Comparison of ENCODE assay signal across 7 mouse cellular contexts in the genomic region with DNA sequence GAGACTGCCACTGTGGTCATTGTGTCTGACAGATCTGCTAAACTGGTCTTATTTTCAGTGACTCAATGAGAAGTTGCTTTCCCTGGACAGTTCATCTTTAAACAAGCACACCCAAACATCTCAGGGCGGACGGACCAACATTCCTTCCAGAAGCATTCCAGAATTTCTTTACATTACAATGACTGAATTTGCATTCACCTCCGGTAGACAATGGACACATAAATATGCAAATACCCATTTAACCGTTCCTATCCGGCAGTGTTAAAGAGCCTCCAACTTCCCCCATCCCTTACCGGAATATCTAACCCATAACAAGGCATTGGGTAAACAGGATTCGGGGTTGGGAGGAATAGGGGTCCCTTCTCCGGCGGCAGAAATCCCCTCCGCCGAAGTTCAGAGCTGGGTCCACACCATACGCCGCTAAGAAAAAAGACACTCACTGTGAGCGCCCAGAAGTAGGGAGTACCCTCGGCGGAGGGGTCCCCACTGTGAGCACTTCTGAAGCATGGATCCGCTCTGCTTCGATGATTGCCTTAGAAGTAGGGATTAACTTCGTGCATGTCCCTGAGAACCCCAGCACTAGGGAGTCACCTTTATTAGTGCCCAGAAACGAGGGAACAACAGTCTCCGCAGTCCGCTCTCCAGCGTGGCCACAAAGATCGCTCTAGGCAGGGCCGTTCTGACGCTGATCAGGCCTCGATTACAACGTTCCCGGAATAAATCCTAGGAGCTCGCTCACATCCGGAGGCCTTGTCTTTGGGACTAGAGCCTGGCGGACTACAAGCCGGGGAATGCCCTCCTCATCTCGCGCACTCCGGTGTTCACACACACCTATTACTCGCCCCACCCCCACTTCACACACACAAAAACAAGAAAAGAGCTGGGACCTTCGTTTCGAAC. TPM values are rescaled to one million over a fixed set of nuclear protein-coding genes. Genes with fewer than 3 reads are reported as not detected.
DNase-seq lines count a peak whose midpoint lies in the region; ATAC-seq and TF ChIP-seq lines count a peak whose summit lies in the region.

No protein-coding gene starts in this region.

- peak overlapping the region; percentile 87 for H3K4me3 ChIP-seq in spleen, adult 2 months (ENCODE audit: extremely low read depth, insufficient read depth, insufficient read length)
- peak overlapping the region; percentile 86 for H3K4me3 ChIP-seq in embryonic facial prominence, embryonic 14.5 days (ENCODE audit: low read depth, low read length)
- peak overlapping the region; percentile 100 for H3K4me3 ChIP-seq in limb, embryonic 11.5 days (ENCODE audit: low read depth, low read length)
- peak overlapping the region; percentile 74 for H3K4me3 ChIP-seq in olfactory bulb, adult 2 months (ENCODE audit: insufficient read depth, low read depth, low read length)

- ATAC-seq in embryonic facial prominence, embryonic 14.5 days (ENCODE audit: low read depth) = peak; percentile 54
- ATAC-seq in limb, embryonic 11.5 days (ENCODE audit: insufficient number of reproducible peaks, low FRiP score, low TSS enrichment, low read depth) = peak; percentile 6; the same call in 1 of the 2 replicates

- WGBS in spleen, adult 2 months = under 1% methylated on average over 39 of the region's 39 CpGs
- WGBS in embryonic facial prominence, embryonic 14.5 days = under 1% methylated on average over 39 of the region's 39 CpGs
- under 1% methylated on average over 39 of the region's 39 CpGs for WGBS in limb, embryonic 11.5 days
- WGBS in olfactory bulb, adult 2 months = under 1% methylated on average over 39 of the region's 39 CpGs

- no peak for TF ChIP-seq POLR2A in spleen, adult 2 months (IDR thresholded peaks at IDR 0.05; ENCODE audit: low read depth, low read length)
- TF ChIP-seq POLR2A in olfactory bulb, adult 2 months (IDR thresholded peaks at IDR 0.05; ENCODE audit: insufficient read depth, low read depth, low read length) = 0 out of 2 replicates have a peak, but pooled peaks have one; percentile 0

- H3K9me3 ChIP-seq in embryonic facial prominence, embryonic 14.5 days (ENCODE audit: control insufficient read depth, low read length) = no peaks in the 10 kb centered on the region
- no peaks in the 10 kb centered on the region for H3K9me3 ChIP-seq in limb, embryonic 11.5 days (ENCODE audit: control insufficient read depth, low read length)

- H3K4me1 ChIP-seq in spleen, adult 2 months (ENCODE audit: control insufficient read depth, insufficient read depth, insufficient read length) = peaks cover 17% of the 10 kb centered on the region
- H3K4me1 ChIP-seq in embryonic facial prominence, embryonic 14.5 days (ENCODE audit: control insufficient read depth, insufficient read depth, low read length) = peaks cover 16% of the 10 kb centered on the region
- peaks cover 13% of the 10 kb centered on the region for H3K4me1 ChIP-seq in limb, embryonic 11.5 days (ENCODE audit: control insufficient read depth, insufficient read depth, low read length)
- H3K4me1 ChIP-seq in olfactory bulb, adult 2 months (ENCODE audit: control insufficient read depth, insufficient read depth, low read length) = peaks cover 5% of the 10 kb centered on the region

- H3K27me3 ChIP-seq in spleen, adult 2 months (ENCODE audit: control insufficient read depth, insufficient read depth, low read length) = no peaks in the 10 kb centered on the region
- H3K27me3 ChIP-seq in embryonic facial prominence, embryonic 14.5 days (replicated peaks; ENCODE audit: control insufficient read depth, insufficient read depth, low read length) = no peaks in the 10 kb centered on the region
- H3K27me3 ChIP-seq in limb, embryonic 11.5 days (ENCODE audit: control insufficient read depth, insufficient read depth, low read length) = no peaks in the 10 kb centered on the region

- DNase-seq in spleen, adult 2 months (ENCODE audit: low read depth in 1 of 2, low spot score in 2 of 2) = no peak
- no peak for DNase-seq in spleen, adult 18-20 months
- no peak for DNase-seq in embryonic facial prominence, embryonic 14.5 days (ENCODE audit: low spot score)
- no peak for DNase-seq in limb, embryonic 11.5 days (ENCODE audit: low spot score)
- no peak for DNase-seq in cerebellum, postnatal 36 days
- no peak for DNase-seq in Muller cell, postnatal 12 days (ENCODE audit: inconsistent ontology term)

- H3K27ac ChIP-seq in spleen, adult 2 months (ENCODE audit: insufficient read depth, low read length) = peak overlapping the region; percentile 87
- H3K27ac ChIP-seq in embryonic facial prominence, embryonic 14.5 days (replicated peaks; ENCODE audit: low read depth, low read length) = peak overlapping the region; percentile 86
- peak overlapping the region; percentile 68 for H3K27ac ChIP-seq in limb, embryonic 11.5 days (replicated peaks; ENCODE audit: low read depth, low read length)
- H3K27ac ChIP-seq in olfactory bulb, adult 2 months (ENCODE audit: insufficient read depth, low read depth, low read length) = peak overlapping the region; percentile 81

- no peak for TF ChIP-seq CTCF in spleen, adult 2 months (IDR thresholded peaks at IDR 0.05; ENCODE audit: extremely low read depth, insufficient read depth, insufficient read length, insufficient replicate concordance)
- TF ChIP-seq CTCF in olfactory bulb, adult 2 months (IDR thresholded peaks at IDR 0.05; ENCODE audit: insufficient read depth, low read depth, low read length) = no peak

- H3K36me3 ChIP-seq in spleen, adult 2 months (ENCODE audit: control insufficient read depth, insufficient read depth, low read length) = peaks cover 3% of the 10 kb centered on the region; the same call in 1 of the 2 replicates
- peaks cover 24% of the 10 kb centered on the region for H3K36me3 ChIP-seq in embryonic facial prominence, embryonic 14.5 days (ENCODE audit: control insufficient read depth, insufficient read depth, low read length)
- peaks cover 5% of the 10 kb centered on the region; the same call in 1 of the 2 replicates for H3K36me3 ChIP-seq in limb, embryonic 11.5 days (ENCODE audit: control insufficient read depth, insufficient read depth, low read length)

- H3K9ac ChIP-seq in embryonic facial prominence, embryonic 14.5 days (ENCODE audit: low read depth, low read length) = peak overlapping the region; percentile 98
- peak overlapping the region; percentile 97 for H3K9ac ChIP-seq in limb, embryonic 11.5 days (ENCODE audit: low read length)

- H3K4me2 ChIP-seq in embryonic facial prominence, embryonic 14.5 days (ENCODE audit: low read depth, low read length) = peak overlapping the region; percentile 75
- peak overlapping the region; percentile 78 for H3K4me2 ChIP-seq in limb, embryonic 11.5 days (ENCODE audit: low read depth, severe bottlenecking)

RNA-seq across cellular contexts. Expression of gene Dido1, which starts 0.5 kb away (rescaled TPM):
- 11.4 and 12.5 TPM in 2 replicates for polyA plus RNA-seq in spleen, adult 2 months (2012; rRNA removed)
- 26.0 and 27.8 TPM in 2 replicates for polyA plus RNA-seq in embryonic facial prominence, embryonic 14.5 days (2014; fragmentation: Nextera tagmentation; extraction: Ambion mirVana)
- 30.0 and 34.9 TPM in 2 replicates for polyA plus RNA-seq in limb, embryonic 11.5 days (2014; fragmentation: Nextera tagmentation; extraction: Ambion mirVana)
- polyA plus RNA-seq in olfactory bulb, adult 2 months (2012; ENCODE audit: insufficient read depth, insufficient read length, low replicate concordance, missing spikeins) = 63.1 TPM in 1 of 2 replicates, not detected in the other

RNA-seq across cellular contexts. Expression of gene Gid8, which starts 0.6 kb away (rescaled TPM):
- 21.1 and 22.8 TPM in 2 replicates for polyA plus RNA-seq in spleen, adult 2 months (2012; rRNA removed)
- 56.8 and 59.4 TPM in 2 replicates for polyA plus RNA-seq in embryonic facial prominence, embryonic 14.5 days (2014; fragmentation: Nextera tagmentation; extraction: Ambion mirVana)
- polyA plus RNA-seq in limb, embryonic 11.5 days (2014; fragmentation: Nextera tagmentation; extraction: Ambion mirVana) = 64.9 and 65.6 TPM in 2 replicates
- polyA plus RNA-seq in olfactory bulb, adult 2 months (2012; ENCODE audit: insufficient read depth, insufficient read length, low replicate concordance, missing spikeins) = not detected in 2 replicates

RNA-seq across cellular contexts. Expression of gene Slc17a9, which starts 15.8 kb away (rescaled TPM):
- 43.9 and 48.1 TPM in 2 replicates for polyA plus RNA-seq in spleen, adult 2 months (2012; rRNA removed)
- 1.5 and 2.9 TPM in 2 replicates for polyA plus RNA-seq in embryonic facial prominence, embryonic 14.5 days (2014; fragmentation: Nextera tagmentation; extraction: Ambion mirVana)
- 0.09 and 0.45 TPM in 2 replicates for polyA plus RNA-seq in limb, embryonic 11.5 days (2014; fragmentation: Nextera tagmentation; extraction: Ambion mirVana)
- not detected in 2 replicates for polyA plus RNA-seq in olfactory bulb, adult 2 months (2012; ENCODE audit: insufficient read depth, insufficient read length, low replicate concordance, missing spikeins)

Comparison
In these comparisons a context has a peak if more than half of its experiments do, and no peak if none do; other contexts are left out.
1. RNA of gene Slc17a9, which starts 15.8 kb away (polyA plus RNA-seq): 43.9 to 48.1 TPM in spleen, adult 2 months; 1.5 to 2.9 TPM in embryonic facial prominence, embryonic 14.5 days, 0.09 to 0.45 TPM in limb, embryonic 11.5 days and not detected in olfactory bulb, adult 2 months; every median in the first group is over 10 times any median in the second.
2. Peak in every context shown above with its lines, with median percentiles within 50 percentile points of each other: H3K27ac ChIP-seq and H3K4me3 ChIP-seq.